Mouse (Mus musculus) cerebellum, postnatal 25 days (tissue): ENCODE measurements around the gene Atg10.

Experiments used
- DNase-seq, 2 experiments: peaks; one replicate each; pipeline ENCODE4 v3.0.0; 2021; ENCODE audit warnings: mixed read lengths in 2 of 2

Gene Atg10

GRCm38 (mm10) chr13:91114880-91115279 lies 108.9 kb downstream of the Atg10 start:
- DNase-seq, result no peak

- DNase-seq, result no peak
These were observed 116.3 kb downstream of the Atg10 start for GRCm38 (mm10) chr13:91107308-91107946.

- DNase-seq, result no peak
These were observed 121.5 kb downstream of the Atg10 start for GRCm38 (mm10) chr13:91102238-91102637.

- DNase-seq, result no peak
These were observed 123.4 kb downstream of the Atg10 start for GRCm38 (mm10) chr13:91100417-91100816.

GRCm38 (mm10) chr13:91094851-91095250 lies 128.9 kb downstream of the Atg10 start:
- no peak for DNase-seq

GRCm38 (mm10) chr13:91094196-91094595 lies 129.6 kb downstream of the Atg10 start:
- no peak for DNase-seq

- no peak for DNase-seq
These were observed 130.2 kb downstream of the Atg10 start for GRCm38 (mm10) chr13:91093610-91094009.

GRCm38 (mm10) chr13:91093162-91093561 lies 130.6 kb downstream of the Atg10 start:
- DNase-seq, result peak; percentile 17 to 50

- no peak for DNase-seq
These were observed 132.0 kb downstream of the Atg10 start for GRCm38 (mm10) chr13:91091731-91092190.

GRCm38 (mm10) chr13:91090861-91091730 lies 132.7 kb downstream of the Atg10 start:
- DNase-seq, result no peak

GRCm38 (mm10) chr13:91086361-91086900 lies 137.3 kb downstream of the Atg10 start:
- DNase-seq, result no peak

- DNase-seq, result no peak
These were observed 151.4 kb downstream of the Atg10 start for GRCm38 (mm10) chr13:91072351-91072750.

GRCm38 (mm10) chr13:91060871-91061270 lies 162.9 kb downstream of the Atg10 start:
- no peak for DNase-seq

- DNase-seq, result no peak
These were observed 175.6 kb downstream of the Atg10 start for GRCm38 (mm10) chr13:91048171-91048570.

- no peak for DNase-seq
These were observed 176.9 kb downstream of the Atg10 start for GRCm38 (mm10) chr13:91046851-91047250.

GRCm38 (mm10) chr13:91041236-91041635 lies 182.5 kb downstream of the Atg10 start:
- DNase-seq, result no peak

- no peak for DNase-seq
These were observed 183.3 kb downstream of the Atg10 start for GRCm38 (mm10) chr13:91040421-91040820.

- peak; percentile 58 to 68 for DNase-seq
These were observed 184.5 kb downstream of the Atg10 start for GRCm38 (mm10) chr13:91039201-91039807.

- no peak for DNase-seq
These were observed 185.1 kb downstream of the Atg10 start for GRCm38 (mm10) chr13:91038636-91039035.

- DNase-seq, result no peak
These were observed 185.7 kb downstream of the Atg10 start for GRCm38 (mm10) chr13:91038034-91038433.

GRCm38 (mm10) chr13:91037405-91037804 lies 186.4 kb downstream of the Atg10 start:
- DNase-seq, result no peak

GRCm38 (mm10) chr13:91031836-91032235 lies 191.9 kb downstream of the Atg10 start:
- DNase-seq, result no peak

GRCm38 (mm10) chr13:91023447-91023846 lies 200.3 kb downstream of the Atg10 start:
- no peak for DNase-seq
